Mouse (Mus musculus) C2C12 (cell line): Measurements from ENCODE around the gene Pde11a.

Experiments used
- CTCF ChIP-seq: IDR thresholded peaks from one replicate; pipeline ENCODE4 v1.5.1; 2011; ENCODE audit not compliant: control insufficient read depth, insufficient read depth, insufficient read length
- MAX ChIP-seq: IDR thresholded peaks from one replicate; pipeline ENCODE4 v1.6.1; 2011; ENCODE audit warnings: mild to moderate bottlenecking, control low read depth
- MYOD1 ChIP-seq: IDR thresholded peaks from one replicate; pipeline ENCODE4 v1.6.1; 2011; ENCODE audit warnings: low read depth; ENCODE audit not compliant: control insufficient read depth, insufficient read length
- MYOG ChIP-seq: IDR thresholded peaks from one replicate; pipeline ENCODE4 v1.6.1; 2011; ENCODE audit not compliant: control insufficient read depth, insufficient read length; ENCODE audit errors: extremely low read depth

- TF ChIP-seq CTCF (no peak), MAX (no peak), MYOG (no peak), MYOD1 (peak; percentile 2)
These were observed 278.4 kb downstream of the Pde11a start for GRCm38 (mm10) chr2:76060207-76060606.
